Mouse (Mus musculus): ENCODE data around the gene Csnk2a2. TPM values are rescaled to one million over a fixed set of nuclear protein-coding genes. Genes with fewer than 3 reads are reported as not detected.

The Csnk2a2 gene
- total RNA-seq, 2 experiments from 2014 or later: 32.8 to 35.0 TPM

DNA sequence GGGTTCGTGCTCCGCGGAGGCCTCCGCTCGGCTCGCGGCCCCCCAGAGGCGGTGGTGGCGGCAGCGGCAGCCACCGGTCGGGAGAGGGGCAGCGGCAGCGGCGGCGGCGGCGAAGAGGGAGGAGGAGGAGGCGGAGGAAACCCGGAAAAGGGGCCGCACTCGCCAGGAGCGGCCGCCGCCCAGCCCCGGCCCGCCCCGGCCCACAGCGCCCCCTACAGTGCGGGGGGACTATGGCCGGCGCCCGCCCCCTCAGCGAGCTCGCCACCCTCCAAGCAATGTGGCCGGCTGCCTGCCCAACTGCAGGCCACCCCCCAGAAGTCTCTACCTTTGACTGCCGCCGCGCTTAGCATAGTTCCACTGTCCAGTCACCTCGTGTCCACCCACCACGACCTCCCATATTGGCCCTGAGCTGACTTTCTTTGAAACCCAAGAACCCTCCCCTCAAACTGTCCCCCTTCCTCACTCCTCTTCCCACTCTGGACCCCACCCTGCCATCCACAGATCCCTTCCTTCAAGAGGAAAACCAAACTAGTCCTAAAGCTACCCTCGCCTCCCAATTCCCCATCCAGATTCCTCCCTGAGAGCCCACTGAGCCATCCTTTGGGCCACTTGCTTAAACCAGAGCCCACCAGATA lies 1.0 kb downstream of the Csnk2a2 start:
- peak; percentile 94 to 97 for DNase-seq
- intact Hi-C loops (cut with DNase I): loop anchor here (2.0 kb wide), 1 partner anchor 54 kb away; the partner anchor contains the start of gene Cfap20

DNA sequence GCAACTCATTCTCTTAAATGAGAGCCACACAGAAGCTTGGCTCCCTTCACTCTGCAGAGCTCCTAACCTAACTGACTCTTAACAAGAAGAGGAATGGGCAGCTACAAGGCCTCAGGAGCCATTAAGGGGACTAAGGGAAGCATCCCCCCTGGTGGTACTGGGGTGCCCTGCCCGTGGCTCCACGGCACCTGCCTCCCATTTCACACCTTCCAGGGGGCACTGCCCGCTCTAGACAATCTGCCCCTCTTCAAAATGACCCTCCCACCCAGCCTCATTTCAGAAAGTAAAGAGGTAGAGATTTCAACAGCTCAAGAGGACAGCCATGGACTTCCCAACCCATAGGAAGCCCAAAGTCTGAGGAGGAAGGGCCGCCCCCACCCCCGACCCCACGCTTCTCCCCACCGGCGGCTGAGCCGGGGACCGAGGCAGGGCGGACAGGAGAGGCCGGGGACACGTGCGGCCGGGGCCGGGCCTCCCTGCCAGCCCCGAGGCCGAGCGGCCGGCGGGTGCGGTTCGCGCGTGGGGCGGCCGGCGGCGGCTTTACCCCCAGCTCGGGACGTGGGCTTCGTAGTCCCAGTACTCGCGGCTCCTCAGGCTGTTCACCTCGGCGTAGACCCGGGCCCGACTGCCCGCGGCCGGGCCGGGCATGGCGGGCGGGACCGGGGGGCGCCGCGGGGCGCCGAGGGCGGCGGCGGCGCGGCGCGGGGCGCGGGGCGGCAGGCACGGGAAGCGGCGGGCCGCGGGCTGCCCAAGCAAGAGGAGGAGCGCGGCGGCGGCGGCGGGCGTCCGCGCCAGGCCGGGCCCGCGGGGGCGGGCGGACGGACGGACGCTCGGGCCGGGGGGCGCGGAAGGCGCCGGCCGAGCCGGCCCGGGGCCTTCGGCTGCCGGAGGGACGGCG lies 1.8 kb downstream of the Csnk2a2 start:
- intact Hi-C loops (cut with DNase I): loop anchor here (2.0 kb wide), 1 partner anchor 53 kb away; the partner anchor contains the start of gene Cfap20
- peak; percentile 7 to 12 for DNase-seq

DNA sequence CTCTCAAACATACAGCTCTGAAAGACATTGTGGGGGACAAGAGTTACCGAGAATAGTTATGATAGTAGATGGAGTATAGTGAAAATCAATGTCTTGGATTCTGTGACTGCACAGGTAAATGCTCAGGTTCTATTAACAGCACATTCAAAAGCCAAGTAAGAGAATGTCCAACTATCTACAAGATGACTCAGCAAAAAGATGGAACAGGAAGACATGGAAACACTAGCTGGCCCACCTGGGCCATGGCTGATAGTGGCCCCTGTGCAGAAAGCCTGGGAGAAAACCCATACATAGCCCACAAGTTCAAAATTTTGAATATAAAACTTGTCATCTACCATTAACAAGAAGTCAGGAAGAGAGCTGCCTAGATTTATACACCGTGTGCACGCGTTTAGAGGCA lies 19.8 kb downstream of the Csnk2a2 start:
- DNase-seq: no peak
- intact Hi-C loops (cut with DNase I): loop anchor here (5.0 kb wide), 1 partner anchor 33 kb away; no protein-coding TSS in a partner anchor

DNA sequence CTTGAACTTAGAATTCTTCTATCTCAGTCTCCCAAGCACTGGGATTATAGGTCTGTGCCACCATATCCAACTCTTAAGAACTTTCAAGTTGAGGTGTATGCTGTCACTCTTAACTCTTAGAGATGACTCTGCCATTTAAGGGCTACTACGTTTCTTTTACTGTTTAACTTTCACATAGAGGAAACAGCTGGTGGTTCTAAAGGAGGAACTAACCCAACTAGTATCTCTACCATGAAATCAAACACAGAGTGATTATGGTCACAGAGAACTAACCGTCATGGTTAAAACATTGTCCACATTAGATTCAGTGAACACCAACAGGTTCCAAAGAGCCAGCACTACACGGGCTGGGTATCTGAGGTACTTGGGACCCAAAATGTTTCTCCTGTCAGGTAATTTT lies 20.8 kb downstream of the Csnk2a2 start:
- no peak for DNase-seq
- intact Hi-C loops (cut with DNase I): no loop called here

DNA sequence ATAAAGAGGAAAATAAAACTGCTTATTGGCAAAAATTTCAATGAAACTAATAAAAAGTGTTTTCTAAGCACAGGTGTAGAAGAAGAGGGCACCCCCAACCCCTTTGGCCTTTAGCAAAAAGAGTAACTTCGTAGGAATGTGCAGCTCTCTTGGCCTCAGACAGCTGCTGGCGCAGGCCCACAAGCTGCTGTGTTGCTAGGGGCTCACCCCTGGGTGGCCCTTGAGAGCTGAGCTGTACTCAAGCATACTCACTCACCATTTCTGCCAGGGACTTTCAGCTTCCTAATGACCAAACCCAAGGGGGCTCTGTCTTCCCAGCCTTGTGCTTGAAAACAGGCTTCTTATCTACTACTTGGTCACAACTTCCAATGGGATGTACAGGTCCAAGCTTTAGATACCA lies 23.3 kb downstream of the Csnk2a2 start:
- intact Hi-C loops (cut with DNase I): no loop called here
- peak; percentile 7 to 12 for DNase-seq

DNA sequence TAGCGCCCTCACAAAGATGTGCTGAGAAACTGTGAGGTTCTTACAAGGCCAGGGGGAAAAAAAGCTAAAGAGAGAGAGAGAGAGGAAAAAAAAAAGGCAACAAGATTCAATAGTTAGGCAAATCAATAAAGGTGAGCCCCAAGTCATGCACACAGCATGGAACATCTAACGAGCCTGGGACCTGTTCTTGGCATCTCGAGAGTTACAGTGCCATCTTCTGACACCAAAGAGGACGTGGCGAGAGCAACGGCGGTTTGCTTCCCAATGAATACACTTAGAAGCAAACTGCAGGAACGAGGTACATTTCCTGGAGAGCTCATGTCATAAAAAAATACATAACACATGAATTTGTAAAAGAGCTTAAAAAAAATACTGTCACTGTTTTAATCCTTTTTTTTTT lies 37.3 kb downstream of the Csnk2a2 start:
- intact Hi-C loops (cut with DNase I): loop anchor here (5.0 kb wide), 1 partner anchor 105 kb away; no protein-coding TSS in a partner anchor
- DNase-seq: no peak

DNA sequence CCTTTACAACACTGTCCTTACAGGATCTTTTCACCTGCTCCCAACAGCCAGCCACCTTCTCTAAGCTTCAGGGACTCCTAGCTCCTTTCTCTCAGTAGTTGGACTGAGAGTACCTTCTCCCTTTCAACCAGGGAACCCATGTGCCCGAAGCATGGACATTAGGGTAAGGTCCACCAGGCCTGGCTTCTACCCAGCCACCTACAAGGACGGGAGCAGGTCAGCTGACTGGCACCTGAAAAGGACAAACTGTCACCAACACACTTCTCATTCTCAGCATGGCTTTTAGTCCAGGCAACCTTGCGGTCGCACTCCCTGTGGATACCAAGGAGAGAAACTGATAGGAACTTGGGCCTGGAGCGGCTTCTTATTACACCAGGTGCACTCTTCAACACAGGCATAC lies 39.6 kb downstream of the Csnk2a2 start:
- no peak for DNase-seq
- intact Hi-C loops (cut with DNase I): loop anchor here (5.0 kb wide), 1 partner anchor 103 kb away; no protein-coding TSS in a partner anchor

DNA sequence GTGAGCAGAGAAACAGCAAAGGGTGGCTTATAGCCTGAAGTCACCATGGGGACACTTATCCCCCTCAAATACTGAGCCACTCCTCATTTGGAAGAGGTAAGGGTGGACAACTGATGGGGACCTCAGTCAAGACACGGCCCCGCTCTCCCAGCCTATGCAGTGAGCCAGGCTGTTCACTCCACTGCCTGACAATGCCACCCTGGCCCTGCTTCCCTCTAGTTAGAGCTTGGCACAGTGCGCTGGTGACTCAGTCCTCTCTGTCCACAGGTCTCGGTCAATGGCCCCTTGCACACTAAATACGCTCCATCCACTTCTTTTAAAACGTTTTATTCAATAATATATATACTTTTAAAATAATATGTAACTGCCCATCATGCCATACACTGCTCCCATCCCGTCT lies 42.2 kb downstream of the Csnk2a2 start:
- intact Hi-C loops (cut with DNase I): loop anchor here (5.0 kb wide), 1 partner anchor 190 kb away; no protein-coding TSS in a partner anchor
- no peak for DNase-seq

DNA sequence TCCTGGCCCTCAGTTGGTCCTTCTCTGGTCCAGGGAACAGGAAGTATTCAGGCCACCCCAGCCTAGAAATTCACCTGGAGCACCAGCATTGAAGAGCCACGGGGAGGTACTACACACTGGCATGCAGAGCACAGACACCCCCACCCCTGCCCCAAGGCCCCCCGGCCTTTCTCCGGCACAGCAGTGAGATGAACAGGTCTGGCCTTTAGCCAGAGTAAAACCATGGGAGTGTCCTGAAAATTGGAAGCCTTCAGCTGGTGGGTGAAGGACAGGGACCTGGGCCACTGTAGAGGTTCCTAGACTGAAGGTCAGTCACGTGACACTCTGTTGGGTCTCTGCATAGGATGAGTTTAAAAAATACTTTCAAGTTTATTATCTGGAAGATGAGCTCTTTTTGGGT lies 44.8 kb downstream of the Csnk2a2 start:
- no peak for DNase-seq
- intact Hi-C loops (cut with DNase I): loop anchor here (5.0 kb wide), 1 partner anchor 188 kb away; no protein-coding TSS in a partner anchor

DNA sequence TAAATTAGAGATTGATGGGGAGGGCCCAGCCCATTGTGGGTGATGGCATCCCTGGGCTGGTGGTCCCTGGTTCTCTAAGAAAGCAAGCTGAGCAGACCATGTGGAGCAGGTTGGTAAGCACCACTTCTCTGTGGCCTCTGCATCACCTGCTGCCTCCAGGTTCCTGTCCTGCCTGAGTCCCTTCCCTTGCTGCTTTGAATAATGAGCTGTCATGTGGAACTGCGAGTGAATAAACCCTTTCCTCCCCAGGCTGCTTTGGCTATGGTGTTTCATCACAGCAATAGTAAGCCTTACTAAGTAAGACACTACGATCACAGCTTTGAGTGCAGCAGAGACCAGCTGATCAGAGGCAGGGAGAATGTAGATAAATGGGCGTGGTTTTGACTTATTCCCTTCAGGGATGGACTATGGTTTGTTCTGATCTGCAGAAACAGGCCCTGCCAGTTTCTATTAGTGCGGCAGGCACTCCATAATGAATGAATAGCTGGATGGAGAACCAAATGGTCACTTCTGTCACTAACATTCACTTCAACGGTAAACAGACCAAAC lies 48.3 kb downstream of the Csnk2a2 start:
- intact Hi-C loops (cut with DNase I): no loop called here
- DNase-seq: no peak

DNA sequence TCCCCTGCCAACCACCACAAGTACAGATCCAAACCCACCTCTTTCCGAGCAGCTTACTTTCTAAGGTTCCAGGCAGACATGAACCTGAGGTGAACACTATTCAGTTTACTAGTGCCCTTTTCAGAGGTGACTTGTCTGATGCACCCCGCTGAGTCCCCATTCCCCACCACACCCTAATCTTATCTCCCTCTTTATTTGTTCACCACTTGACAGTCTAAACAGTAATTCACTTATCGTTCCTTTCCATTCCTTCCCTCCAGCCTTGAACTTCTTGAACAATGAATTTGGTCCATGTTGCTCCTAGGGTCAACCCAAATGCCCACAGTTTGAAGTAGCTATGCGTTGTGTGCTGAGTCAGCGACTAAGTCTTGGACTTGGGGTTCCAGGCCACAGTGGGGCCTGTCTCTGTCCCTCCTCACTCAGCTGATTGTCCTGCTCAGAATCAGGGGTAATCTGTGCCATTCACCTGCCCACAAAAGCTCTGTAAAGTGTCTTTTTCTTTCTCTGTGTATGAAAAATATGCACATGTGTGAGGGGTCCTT lies 49.6 kb downstream of the Csnk2a2 start:
- intact Hi-C loops (cut with DNase I): no loop called here
- DNase-seq: no peak

DNA sequence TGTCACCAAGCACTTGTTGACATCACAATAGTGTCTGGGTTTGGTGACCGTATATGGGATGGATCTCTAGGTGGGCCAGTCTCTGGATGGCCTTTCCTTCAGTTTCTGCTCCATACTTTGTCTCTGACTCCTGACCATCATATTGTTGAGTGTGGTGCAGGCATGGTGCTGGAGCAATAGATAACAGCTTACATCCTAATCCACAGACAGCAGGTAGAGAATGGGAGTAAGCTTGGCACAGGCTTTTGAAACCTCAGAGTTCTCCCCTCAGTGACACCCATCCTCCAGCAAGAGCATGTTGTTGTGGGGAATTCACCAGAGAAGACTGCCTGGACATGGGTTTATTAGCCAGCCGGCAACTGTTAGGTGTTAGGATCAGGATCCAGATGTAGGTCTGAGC lies 50.4 kb downstream of the Csnk2a2 start:
- intact Hi-C loops (cut with DNase I): loop anchor here (5.0 kb wide), 1 partner anchor 33 kb away; no protein-coding TSS in a partner anchor

DNA sequence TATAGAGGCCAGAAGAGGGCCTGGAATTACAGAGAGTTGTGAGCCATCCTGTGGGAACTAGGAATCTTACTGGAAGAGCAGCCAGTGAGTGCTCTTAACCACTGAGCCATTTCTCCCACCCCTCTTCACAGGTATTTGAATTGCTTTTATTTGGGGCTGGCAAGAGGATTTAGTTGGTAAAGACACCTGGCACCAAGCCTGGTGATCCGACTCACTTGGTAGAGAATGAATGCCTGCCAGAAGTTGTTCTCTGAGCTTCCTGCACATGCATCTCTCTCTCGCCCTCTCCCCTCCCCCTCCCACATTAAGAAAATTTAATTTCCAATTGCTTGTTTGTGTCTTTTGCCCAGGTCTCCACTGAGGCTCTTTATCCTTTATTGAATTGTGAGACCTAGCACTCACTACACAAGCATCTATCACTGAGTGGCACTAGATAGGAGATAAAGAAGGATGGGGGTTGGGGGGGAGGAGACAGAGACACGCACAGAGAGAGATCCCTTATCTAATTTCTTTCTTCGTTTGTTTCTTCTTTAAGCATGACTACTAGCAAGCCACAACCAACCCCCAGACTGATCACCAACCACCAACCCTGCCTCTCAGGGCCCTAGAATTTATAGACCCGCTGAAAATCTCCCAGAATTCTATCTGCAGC lies 52.4 kb downstream of the Csnk2a2 start:
- intact Hi-C loops (cut with DNase I): loop anchor here (5.0 kb wide), 1 partner anchor 35 kb away; no protein-coding TSS in a partner anchor

More for the DNA sequence above, 50.4 kb downstream of the Csnk2a2 start:
- DNase-seq: no peak

DNA sequence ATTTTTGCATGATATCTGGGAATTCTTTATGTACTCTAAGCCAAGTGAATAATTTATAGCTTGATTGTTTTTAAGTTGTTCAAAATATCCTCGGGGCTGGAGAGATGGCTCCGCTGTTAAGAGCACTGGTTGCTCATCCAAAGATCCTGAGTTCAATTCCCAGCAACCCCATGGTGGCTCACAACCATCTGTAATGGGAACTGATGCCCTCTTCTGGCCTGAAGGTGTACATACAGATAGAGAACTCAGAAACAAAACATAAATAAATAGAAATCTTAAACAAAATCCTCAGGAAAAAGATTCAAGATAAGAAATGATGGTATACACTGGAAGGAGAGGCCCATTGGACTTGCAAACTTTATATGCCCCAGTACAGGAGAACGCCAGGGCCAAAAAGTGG lies 53.9 kb downstream of the Csnk2a2 start:
- intact Hi-C loops (cut with DNase I): loop anchor here (2.0 to 5.0 kb wide), 2 partner anchors 36 to 53 kb away; no protein-coding TSS in a partner anchor
- no peak for DNase-seq

More for the DNA sequence above, 52.4 kb downstream of the Csnk2a2 start:
- no peak for DNase-seq

DNA sequence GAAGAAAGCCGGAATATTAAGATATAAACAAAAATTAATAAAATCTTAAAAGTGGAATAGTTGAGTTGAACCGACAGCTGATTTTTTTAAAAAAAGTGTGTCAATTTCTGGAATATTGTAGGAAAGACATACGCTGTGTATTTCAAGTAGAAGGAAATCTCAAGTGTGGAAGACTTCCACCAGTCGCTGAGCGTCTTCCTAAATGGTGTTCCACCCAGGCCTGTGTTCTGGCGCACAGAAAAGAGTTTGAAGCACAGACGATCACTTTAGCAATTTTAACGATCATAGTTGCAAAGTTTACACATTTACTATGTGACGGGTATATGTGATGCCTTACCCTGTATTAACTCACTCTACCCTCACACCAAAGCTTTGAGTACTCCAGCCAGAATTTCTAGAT lies 54.4 kb downstream of the Csnk2a2 start:
- no peak for DNase-seq
- intact Hi-C loops (cut with DNase I): loop anchor here (2.0 to 5.0 kb wide), 2 partner anchors 37 to 53 kb away; no protein-coding TSS in a partner anchor

DNA sequence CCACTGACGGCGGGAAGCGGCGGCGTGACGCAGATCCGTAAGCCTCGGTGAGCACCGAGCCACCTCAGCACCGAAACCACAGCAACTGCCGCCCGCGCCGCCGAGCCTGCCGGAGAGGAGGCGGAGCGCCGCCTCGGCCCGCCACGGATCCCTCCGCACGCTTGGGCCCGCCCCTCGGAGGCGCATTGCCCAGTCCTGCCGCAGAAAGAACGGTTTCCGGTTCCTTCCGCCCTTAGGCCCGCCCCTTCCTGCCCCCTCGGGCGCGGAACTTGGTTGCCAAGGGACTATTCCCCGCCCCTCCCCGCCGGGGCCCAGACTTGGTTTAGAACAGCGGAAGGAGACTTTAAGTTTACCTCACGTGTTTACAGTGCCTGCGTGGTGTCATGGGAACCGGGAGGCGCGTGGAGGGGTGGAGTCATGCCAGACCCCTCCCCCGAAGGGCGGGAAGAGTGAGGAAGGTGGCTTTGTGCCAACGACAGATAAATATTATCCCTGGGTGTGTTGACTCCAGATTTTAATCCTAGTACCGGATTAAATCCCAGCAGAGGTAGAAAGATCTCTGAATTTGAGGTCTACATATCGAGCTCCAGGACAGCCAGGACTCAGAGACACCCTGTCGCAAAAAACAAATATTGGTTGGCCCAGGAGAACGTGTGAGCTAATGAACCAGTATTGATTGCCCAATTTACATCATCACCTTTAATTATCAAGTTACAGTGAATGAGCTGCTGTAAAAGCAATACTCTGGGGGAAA lies 55.0 kb downstream of the Csnk2a2 start, which contains the start of gene Cfap20:
TSS of gene Cfap20 (minus strand) at position 184 of the 754 bp plus-strand sequence.
- peak; percentile 99 to 100 for DNase-seq
- intact Hi-C loops (cut with DNase I): loop anchor here (2.0 to 5.0 kb wide), 2 partner anchors 37 to 54 kb away; no protein-coding TSS in a partner anchor

DNA sequence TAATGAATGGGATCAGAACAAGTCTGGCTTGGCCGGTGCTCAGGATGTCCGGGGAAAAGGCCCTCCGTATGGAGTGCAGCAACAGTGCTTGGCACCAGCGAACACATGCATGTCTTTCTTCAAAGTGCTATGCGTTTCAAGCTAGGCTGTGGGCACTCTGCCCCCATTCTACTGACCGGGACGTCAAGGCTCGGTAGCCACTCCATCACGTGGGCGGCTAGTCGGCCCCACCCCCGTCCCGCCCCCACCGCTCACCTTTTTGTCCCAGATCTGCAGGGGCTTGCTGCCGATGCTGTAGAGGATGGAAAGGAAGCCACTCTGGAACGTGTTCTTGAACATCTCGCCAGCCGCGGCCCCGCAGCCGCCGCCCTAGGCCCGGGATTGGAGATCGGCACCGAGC lies 55.6 kb downstream of the Csnk2a2 start:
- intact Hi-C loops (cut with DNase I): loop anchor here (2.0 kb wide), 1 partner anchor 55 kb away; no protein-coding TSS in a partner anchor
- DNase-seq: peak in 1 of 2 experiments; percentile 48

DNA sequence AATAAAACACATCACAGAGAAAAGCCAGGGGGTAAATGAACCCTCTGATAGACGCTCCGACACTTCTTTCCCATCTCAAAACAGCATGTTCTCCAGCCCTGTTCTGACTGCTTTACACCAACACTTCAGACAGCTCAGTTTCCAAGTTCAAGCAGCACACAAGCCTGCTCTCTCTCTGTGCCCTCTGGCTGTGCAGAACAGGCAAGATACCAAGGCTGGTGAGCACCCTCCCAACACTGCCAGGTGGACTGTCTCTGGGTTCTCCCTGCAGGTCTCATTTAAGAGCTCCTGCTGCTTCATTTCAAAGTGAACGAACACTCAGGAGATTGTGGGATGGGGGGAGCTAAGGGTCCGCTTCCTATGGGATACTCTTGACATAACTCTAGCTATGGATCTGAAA lies 56.7 kb downstream of the Csnk2a2 start:
- intact Hi-C loops (cut with DNase I): loop anchor here (2.0 kb wide), 1 partner anchor 80 kb away; the partner anchor contains the start of gene Mmp15

DNA sequence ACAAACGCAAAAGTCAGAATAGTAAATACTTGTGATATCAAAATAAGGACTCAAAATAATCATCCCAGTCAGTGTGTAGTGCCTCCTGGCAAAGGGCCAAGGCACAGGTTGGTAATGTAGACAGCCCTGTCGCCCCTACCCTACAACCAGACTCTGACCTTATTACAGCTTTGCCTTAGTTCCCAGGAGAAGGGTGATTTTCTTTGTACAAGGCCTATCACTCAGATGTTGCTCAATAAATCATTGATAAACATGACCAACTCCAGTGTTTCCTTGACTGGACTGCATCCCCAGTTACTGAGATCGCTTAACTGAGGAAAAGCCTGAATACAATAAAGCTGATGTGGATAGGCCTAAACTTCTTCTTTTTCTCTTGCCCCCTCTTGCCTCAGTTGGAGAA lies 57.4 kb downstream of the Csnk2a2 start:
- no peak for DNase-seq
- intact Hi-C loops (cut with DNase I): loop anchor here (2.0 kb wide), 1 partner anchor 80 kb away; the partner anchor contains the start of gene Mmp15

More for the DNA sequence above, 56.7 kb downstream of the Csnk2a2 start:
- no peak for DNase-seq
